Mouse (Mus musculus) liver, embryonic 14.5 days (tissue): ENCODE measurements around the gene Olfr1128.
"Not testable (repeated sequence)": the region's sequence is repeated elsewhere in the genome, so short reads cannot be mapped to it uniquely, and the experiment has no call there.

Experiments used
- CTCF ChIP-seq: IDR thresholded peaks from 2 replicates; pipeline ENCODE4 v1.5.1; 2016; ENCODE audit warnings: antibody characterized with exemption, low read depth, control low read depth
- EP300 ChIP-seq: IDR thresholded peaks from 2 replicates; pipeline ENCODE4 v1.6.1; 2016; ENCODE audit warnings: antibody characterized with exemption, low read depth

DNA sequence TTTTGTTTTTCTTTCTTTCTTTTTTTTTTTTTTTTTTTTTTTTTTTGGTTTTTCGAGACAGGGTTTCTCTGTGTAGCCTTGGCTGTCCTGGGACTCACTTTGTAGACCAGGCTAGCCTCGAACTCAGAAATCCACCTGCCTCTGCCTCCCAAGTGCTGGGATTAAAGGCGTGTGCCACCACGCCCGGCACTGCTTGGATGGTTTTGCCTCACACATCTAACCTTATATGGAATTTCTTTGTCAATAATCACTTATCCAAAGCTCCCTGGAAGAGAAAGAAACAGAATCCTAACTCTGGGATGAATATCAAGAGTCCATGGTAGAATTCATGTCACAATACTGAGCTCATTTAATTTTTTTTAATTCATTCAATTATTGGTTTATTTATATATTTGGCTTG is 48.3 kb downstream of the Olfr1128 start, which contains the start of gene Pramel7:
- not testable (repeated sequence) for TF ChIP-seq CTCF, EP300
